Mouse (Mus musculus): ENCODE measurements around the gene Tmprss9.

Tmprss9 gene

GRCm38 (mm10) chr10:80915260-80915659 lies 43.6 kb downstream of the Tmprss9 start:
- no peak for DNase-seq (ENCODE audit: low spot score in 2 of 2)

DNA sequence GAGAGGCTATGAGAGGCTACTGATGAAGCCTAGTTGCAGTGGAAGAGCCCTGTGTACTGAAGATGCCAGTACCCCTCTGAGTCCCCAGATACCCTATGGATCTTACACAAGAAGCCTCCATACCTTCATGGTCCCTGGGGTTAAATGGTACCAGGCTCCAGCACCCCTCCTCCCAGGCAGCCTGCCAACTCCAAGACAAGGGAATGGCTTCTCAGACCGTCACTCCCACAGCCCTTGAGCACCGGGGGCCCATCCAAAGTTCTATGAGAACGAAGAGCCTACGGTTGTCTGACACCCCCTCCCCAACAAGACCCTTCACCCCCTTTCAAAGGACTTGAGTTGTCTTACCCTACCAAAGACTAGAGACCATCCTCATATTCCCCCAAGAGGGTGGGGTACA lies 44.1 kb downstream of the Tmprss9 start:
- no peak for DNase-seq (ENCODE audit: low spot score in 2 of 2)

DNA sequence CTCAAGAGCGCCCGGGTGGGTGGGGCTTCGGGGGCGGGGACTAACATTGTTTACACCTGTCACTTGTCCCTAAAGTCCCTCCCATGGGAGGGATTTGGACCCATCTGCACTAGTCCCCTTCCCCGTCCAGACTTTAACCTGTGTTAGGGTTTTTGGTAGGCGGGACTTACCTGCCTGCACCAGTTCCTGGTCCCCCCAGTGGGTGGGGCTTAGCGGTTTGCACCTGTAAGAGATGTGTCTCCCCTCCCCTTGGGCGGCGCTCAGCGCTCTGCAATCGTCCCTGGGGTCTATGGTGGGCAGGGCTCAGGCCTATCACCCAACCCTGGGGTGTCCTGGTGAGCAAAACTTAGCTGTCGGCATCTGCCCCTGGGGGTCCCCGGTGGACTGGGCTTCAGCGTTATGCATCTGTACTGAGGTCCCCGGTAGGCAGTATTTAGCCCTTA lies 45.7 kb downstream of the Tmprss9 start:
- peak in 1 of 2 experiments; percentile 42 for DNase-seq (ENCODE audit: low spot score in 2 of 2)

DNA sequence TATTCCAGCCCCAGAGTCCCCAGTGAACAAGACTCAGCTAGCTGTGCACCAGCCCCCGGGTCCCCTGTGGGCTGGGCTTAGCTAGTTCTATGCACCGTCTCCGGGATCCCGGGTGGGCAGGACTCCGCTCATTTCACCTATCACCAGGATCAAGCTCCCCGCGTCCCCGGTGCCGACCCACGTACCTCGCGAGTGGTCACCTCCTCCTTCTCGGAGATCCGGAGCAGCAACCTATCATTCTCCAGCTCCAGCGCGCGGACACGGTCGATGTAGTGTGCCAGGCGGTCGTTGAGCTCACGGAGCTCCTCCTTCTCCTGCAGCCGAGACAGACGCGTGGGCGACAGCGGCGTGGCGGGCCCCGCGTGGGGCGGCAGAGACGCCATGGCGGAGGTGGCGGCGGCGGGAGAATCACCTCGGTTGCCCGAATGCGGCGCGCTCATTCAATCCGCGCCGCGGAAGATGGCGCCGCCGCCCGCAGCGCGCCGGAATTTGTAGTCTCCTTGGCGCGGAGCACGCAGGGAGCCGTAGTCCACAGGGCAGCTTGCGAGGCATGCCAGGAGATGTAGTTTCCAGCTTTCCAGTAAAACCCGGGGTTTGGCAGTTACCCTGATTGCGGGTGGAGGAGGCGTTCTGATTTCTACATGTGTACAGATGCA lies 46.3 kb downstream of the Tmprss9 start, which contains the start of gene Lmnb2:
Lmnb2 (minus strand) TSS at position 467 of the 656 bp plus-strand sequence.
- peak; percentile 46 to 72 for DNase-seq (ENCODE audit: low spot score in 2 of 2)

DNA sequence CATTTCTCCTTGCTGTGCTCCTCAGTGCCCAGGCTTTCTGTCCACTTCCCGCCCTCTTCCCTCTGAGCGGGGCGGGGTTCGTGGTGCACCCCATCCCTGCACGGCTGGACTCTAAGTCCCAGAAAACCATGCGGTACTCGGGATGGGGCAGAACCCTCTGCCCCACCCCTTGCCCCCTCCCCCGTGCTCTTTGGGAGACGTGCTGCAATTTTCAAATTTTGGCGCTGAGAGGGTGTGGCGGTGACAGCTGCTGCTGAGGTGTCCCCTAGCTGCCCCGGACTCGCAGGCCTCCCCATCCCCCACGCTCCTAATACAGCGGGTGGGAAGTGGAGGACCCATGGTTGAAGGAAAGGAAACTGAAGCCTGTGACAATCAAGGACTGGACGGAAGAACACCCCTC lies 50.3 kb downstream of the Tmprss9 start:
- no peak for DNase-seq (ENCODE audit: low spot score in 2 of 2)

GRCm38 (mm10) chr10:80925472-80925871 lies 53.8 kb downstream of the Tmprss9 start:
- DNase-seq (ENCODE audit: low spot score in 2 of 2) = no peak

- peak; percentile 68 to 88 for DNase-seq (ENCODE audit: low spot score in 2 of 2)
Observed at GRCm38 (mm10) chr10:80928586-80929298, 57.1 kb downstream of the Tmprss9 start.

DNA sequence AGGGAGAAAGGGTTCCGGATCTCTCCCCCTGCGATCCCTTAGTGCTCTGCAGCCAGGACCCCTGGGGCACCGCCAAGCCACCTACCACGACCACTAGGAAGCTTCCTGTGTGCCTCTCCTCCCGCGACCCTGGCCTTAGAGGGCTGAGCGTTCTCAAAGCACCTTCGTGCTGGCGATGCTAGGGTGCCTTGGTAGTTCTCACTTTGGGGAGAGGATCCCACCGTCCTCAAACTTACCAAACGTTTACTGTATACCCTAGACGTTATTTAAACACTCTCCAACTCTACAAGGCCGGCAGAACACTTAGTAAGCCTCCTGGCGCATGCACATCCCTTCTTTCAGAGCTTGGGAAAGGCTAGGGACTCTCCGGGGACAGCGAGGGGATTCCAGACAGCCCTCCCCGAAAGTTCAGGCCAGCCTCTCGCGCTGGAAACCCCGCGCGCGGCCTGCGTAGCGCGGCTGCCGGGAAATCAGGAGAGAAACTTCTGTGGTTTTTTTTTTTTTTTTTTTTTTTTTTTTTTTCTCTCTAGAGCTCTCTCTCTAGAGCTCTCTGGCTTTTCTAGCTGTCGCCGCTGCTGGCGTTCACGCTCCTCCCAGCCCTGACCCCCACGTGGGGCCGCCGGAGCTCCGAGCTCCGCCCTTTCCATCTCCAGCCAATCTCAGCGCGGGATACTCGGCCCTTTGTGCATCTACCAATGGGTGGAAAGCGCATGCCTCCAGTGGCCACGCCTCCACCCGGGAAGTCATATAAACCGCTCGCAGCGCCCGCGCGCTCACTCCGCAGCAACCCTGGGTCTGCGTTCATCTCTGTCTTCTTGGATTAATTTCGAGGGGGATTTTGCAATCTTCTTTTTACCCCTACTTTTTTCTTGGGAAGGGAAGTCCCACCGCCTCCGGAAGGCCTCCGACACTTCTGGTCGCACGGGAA lies 57.9 kb downstream of the Tmprss9 start, which contains the start of gene Gadd45b:
Gadd45b (plus strand) TSS at position 775 of the 928 bp plus-strand sequence.
- peak; percentile 91 to 97 for DNase-seq (ENCODE audit: low spot score in 2 of 2)

DNA sequence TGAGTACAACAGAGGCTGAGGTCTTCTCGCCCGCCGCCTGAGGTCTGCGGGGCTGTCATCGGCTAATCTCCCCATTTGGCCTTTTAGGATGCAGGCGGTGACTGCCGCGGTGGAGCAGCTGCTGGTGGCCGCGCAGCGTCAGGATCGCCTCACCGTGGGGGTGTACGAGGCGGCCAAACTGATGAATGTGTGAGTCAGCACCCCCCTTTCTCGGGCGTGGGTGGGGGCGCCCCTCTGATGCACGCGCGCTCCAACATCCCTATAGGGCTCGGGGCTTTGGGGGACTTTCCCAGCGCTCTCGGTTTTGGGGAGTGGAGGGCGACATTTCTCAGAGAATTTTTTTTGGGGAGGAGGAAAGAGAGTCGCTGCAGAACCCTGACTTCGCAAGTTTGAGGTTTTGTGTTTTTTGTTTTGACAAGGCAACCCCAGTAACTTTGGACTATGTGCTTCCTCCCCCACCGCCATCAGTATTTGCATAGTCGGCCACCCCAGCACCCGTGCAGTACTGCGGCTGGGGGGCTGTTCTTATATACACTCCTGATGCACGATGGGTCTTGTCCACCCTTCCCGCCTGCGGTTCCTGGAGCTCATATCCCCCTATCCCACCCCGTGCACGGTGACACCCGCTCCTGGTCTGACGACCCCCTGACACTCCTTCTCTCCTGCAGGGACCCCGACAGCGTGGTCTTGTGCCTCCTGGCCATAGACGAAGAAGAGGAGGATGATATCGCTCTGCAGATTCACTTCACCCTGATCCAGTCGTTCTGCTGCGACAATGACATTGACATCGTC lies 58.9 kb downstream of the Tmprss9 start:
- DNase-seq (ENCODE audit: low spot score in 2 of 2) = peak; percentile 37 to 56

DNA sequence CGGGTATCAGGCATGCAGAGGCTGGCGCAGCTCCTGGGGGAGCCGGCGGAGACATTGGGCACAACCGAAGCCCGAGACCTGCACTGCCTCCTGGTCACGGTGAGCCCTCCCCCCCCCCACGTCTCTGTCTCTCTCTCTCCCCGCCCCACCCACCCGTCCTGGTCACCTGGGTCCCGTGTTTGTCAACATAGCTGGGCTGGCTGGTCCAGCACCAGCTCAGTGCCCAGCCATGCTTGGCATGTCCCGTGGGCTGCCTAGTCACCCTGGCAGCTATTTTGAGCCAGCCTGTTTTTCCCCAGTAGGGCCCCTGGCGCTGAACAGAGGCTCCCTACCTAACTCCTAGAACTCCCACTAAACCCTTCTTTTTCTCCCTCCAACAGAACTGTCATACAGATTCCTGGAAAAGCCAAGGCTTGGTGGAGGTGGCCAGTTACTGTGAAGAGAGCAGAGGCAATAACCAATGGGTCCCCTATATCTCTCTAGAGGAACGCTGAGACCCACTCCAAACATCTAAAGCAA lies 59.6 kb downstream of the Tmprss9 start:
- DNase-seq (ENCODE audit: low spot score in 2 of 2) = no peak

- DNase-seq (ENCODE audit: low spot score in 2 of 2) = no peak
Observed at GRCm38 (mm10) chr10:80931695-80932094, 60.0 kb downstream of the Tmprss9 start.

DNA sequence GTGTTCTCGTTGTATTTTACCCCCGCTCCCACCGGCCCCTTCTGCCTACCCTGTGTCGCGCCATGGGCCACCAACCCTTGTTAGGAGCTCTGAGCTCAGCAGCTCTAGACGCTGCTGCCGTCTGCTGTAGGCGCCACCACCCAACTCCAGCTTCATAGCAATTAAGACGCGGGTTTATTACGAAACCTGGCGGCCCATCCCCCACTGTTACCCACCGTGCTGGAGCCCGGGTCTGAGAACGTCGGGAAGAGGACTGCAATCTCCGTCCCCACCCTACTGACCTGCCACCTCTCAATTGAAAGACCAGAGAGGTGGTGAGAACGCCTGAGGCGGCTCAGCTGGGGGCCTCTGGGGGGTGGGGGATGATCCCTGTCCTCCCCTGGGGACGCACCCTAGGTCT lies 60.6 kb downstream of the Tmprss9 start:
- DNase-seq (ENCODE audit: low spot score in 2 of 2) = peak in 1 of 2 experiments; percentile 44

GRCm38 (mm10) chr10:80932700-80933420 lies 61.2 kb downstream of the Tmprss9 start:
- DNase-seq (ENCODE audit: low spot score in 2 of 2) = peak in 1 of 2 experiments; percentile 37

- peak in 1 of 2 experiments; percentile 46 for DNase-seq (ENCODE audit: low spot score in 2 of 2)
Observed at GRCm38 (mm10) chr10:80933421-80933979, 61.9 kb downstream of the Tmprss9 start.

- DNase-seq (ENCODE audit: low spot score in 2 of 2) = no peak
Observed at GRCm38 (mm10) chr10:80934136-80934985, 62.7 kb downstream of the Tmprss9 start.

DNA sequence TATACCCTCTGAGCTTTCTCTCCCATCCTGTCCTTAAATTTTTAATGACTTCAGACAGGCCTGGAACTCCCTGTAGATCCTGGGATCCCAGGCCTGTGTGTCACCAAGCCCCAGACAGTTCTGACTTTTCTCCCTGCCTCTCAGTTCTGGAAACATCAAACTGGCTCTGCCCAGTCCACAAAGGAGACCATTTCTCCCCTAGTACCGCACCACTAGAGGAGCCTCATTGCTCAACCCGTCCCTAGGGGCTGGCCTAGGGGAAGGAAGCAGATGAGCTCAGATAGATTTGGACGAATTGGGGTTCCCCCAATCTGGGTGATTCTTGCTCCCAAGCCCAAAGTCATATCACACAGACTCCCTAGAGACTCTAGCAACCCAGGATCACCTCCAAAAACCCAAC lies 63.6 kb downstream of the Tmprss9 start:
- peak in 1 of 2 experiments; percentile 47 for DNase-seq (ENCODE audit: low spot score in 2 of 2)

- DNase-seq (ENCODE audit: low spot score in 2 of 2) = no peak
Observed at GRCm38 (mm10) chr10:80935698-80936097, 64.0 kb downstream of the Tmprss9 start.

DNA sequence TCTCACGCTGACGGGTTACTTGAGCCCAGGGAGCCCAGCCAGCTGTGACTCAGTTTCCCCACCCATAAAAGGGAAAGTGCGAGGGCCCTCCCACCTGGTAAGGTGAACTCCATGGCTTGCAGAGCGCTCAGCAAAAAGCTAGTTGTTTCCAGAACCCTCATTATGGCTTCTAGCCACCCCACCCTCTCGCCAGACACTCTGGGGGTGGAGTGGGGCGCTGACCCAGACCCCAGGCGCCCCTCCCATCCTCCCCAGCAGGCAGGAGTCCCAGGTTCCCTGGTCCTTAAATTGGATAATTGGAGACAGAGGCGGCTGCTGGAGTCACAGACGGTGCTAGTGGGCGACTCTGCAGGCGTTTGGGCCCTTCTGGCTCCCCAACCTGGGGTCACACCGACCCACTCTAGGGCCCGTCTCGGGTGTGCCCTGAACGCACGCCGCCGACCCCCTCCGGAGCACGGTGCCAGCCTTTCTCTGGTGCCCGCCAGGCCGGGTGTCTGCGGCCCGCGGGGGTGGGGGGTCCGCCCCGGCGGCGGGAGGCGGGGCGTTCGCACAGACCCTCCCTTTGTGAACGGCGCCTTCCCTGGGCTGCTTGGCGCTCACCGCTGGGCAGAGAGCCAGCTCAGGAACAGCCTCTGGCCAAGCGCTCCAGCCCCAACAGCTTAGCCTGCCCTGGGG lies 64.6 kb downstream of the Tmprss9 start:
- DNase-seq (ENCODE audit: low spot score in 2 of 2) = no peak
